Mouse (Mus musculus): ENCODE results near the gene Fam72a. TPM values are rescaled to one million over a fixed set of nuclear protein-coding genes. Genes with fewer than 3 reads are reported as not detected.

Fam72a gene
- 1 to 10 TPM; 1.4 to 1.5 TPM for total RNA-seq (2021)
- long read RNA-seq, experiment 1, partial matches to known transcripts, result 1 of 1 reads
- long read RNA-seq, experiment 1, other reads (novel, unspliced or antisense), result 0 of 1 reads
- long read RNA-seq, experiment 2, result 0 reads

GRCm38 (mm10) chr1:131527281-131528080 is at the start of gene Fam72a, which contains the start of gene Srgap2:
Gene Fam72a, plus strand, starts transcription at chr1:131527903.
Gene Srgap2, minus strand, starts transcription at chr1:131527352.
- peak; percentile 83 to 91 for DNase-seq (ENCODE audit: low spot score in 2 of 2)

GRCm38 (mm10) chr1:131478770-131479305 is 48.9 kb upstream of the Fam72a start:
- DNase-seq (ENCODE audit: low spot score in 2 of 2), result no peak

- no peak for DNase-seq (ENCODE audit: low spot score in 2 of 2)
Observed at GRCm38 (mm10) chr1:131481391-131481790, 46.3 kb upstream of the Fam72a start.

GRCm38 (mm10) chr1:131482242-131482641 is 45.5 kb upstream of the Fam72a start:
- no peak for DNase-seq (ENCODE audit: low spot score in 2 of 2)

GRCm38 (mm10) chr1:131486094-131486850 is 41.4 kb upstream of the Fam72a start:
- no peak for DNase-seq (ENCODE audit: low spot score in 2 of 2)

- no peak for DNase-seq (ENCODE audit: low spot score in 2 of 2)
Observed at GRCm38 (mm10) chr1:131489312-131489711, 38.4 kb upstream of the Fam72a start.

GRCm38 (mm10) chr1:131491579-131491978 is 36.1 kb upstream of the Fam72a start:
- no peak for DNase-seq (ENCODE audit: low spot score in 2 of 2)

- DNase-seq (ENCODE audit: low spot score in 2 of 2), result no peak
Observed at GRCm38 (mm10) chr1:131492360-131492759, 35.3 kb upstream of the Fam72a start.

GRCm38 (mm10) chr1:131493966-131494898 is 33.5 kb upstream of the Fam72a start:
- peak in 1 of 2 experiments; percentile 13 for DNase-seq (ENCODE audit: low spot score in 2 of 2)

GRCm38 (mm10) chr1:131498231-131498630 is 29.5 kb upstream of the Fam72a start:
- DNase-seq (ENCODE audit: low spot score in 2 of 2), result no peak

GRCm38 (mm10) chr1:131501681-131502080 is 26.0 kb upstream of the Fam72a start:
- DNase-seq (ENCODE audit: low spot score in 2 of 2), result no peak

- no peak for DNase-seq (ENCODE audit: low spot score in 2 of 2)
Observed at GRCm38 (mm10) chr1:131511131-131511530, 16.6 kb upstream of the Fam72a start.

GRCm38 (mm10) chr1:131511661-131512500 is 15.8 kb upstream of the Fam72a start:
- no peak for DNase-seq (ENCODE audit: low spot score in 2 of 2)

GRCm38 (mm10) chr1:131513136-131513535 is 14.6 kb upstream of the Fam72a start:
- DNase-seq (ENCODE audit: low spot score in 2 of 2), result no peak

GRCm38 (mm10) chr1:131514197-131514596 is 13.5 kb upstream of the Fam72a start:
- no peak for DNase-seq (ENCODE audit: low spot score in 2 of 2)

- no peak for DNase-seq (ENCODE audit: low spot score in 2 of 2)
Observed at GRCm38 (mm10) chr1:131516588-131516987, 11.1 kb upstream of the Fam72a start.

GRCm38 (mm10) chr1:131523794-131524193 is 3.9 kb upstream of the Fam72a start:
- no peak for DNase-seq (ENCODE audit: low spot score in 2 of 2)

GRCm38 (mm10) chr1:131525101-131525585 is 2.6 kb upstream of the Fam72a start:
- peak in 1 of 2 experiments; percentile 13 for DNase-seq (ENCODE audit: low spot score in 2 of 2)

- peak in 1 of 2 experiments; percentile 19 for DNase-seq (ENCODE audit: low spot score in 2 of 2)
Observed at GRCm38 (mm10) chr1:131525586-131526271, 2.0 kb upstream of the Fam72a start.

Data from adrenal gland, postnatal 4 days (tissue).